Mouse (Mus musculus) colon, adult 2 months (tissue): ENCODE data around the gene Fcf1. TPM values are rescaled to one million over a fixed set of nuclear protein-coding genes. Genes with fewer than 3 reads are reported as not detected.

Experiments
- polyA plus RNA-seq: library from polyadenylated mRNA; depleted of rRNA; stranded (reverse); fragments of >200 nt; gene quantifications from 2 replicates; pipeline ENCODE4 v1.2.3, GENCODE M21; 2012; rRNA removed

Fcf1 gene
- 18.9 and 20.7 TPM in 2 replicates for polyA plus RNA-seq

GRCm38 (mm10) chr12:84970428-84971096 is at the start of gene Fcf1, which contains the start of gene Arel1:
Fcf1 (plus strand) TSS chr12:84970897.
Arel1 (minus strand) TSS chr12:84970900.

DNA sequence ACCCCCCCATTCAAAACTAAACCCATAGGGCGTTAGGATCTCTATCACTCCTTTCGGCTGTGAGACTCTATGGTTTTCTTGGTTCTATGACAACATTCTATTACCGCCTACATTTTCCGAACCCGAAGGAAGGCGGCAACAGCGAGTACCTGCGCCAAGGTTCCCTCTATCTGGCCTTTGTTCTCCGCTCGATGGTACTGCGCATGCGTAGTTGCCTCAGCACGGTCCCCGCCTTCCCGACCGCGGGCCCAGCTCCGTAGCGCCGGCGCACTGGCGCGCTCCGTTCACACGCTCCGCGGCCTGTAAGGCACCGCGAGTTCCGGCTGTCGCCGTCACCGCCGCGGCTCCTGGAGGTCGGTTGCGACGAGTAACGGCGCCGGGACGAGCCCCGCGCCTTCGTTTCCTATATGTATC is 25.4 kb downstream of the Fcf1 start, which contains the start of gene Ylpm1:
Gene Ylpm1 (plus strand): TSS at position 239 of the 414 bp plus-strand sequence.

Other genes with a start within 250 kb of the Fcf1 start
- gene Npc2, start 197.7 kb upstream of the Fcf1 start, polyA plus RNA-seq = 198 and 225 TPM in 2 replicates
- 33.6 and 40.2 TPM in 2 replicates for gene Isca2, start 197.6 kb upstream of the Fcf1 start, polyA plus RNA-seq
- gene Ltbp2, start 94.4 kb upstream of the Fcf1 start, polyA plus RNA-seq = 1.7 and 1.8 TPM in 2 replicates
- gene Arel1, start within 50 bp of the Fcf1 start, polyA plus RNA-seq = 20.9 and 26.8 TPM in 2 replicates
- gene Ylpm1, start 25.4 kb downstream of the Fcf1 start, polyA plus RNA-seq = 8.0 and 8.6 TPM in 2 replicates
- gene Prox2, start 139.9 kb downstream of the Fcf1 start, polyA plus RNA-seq = 1.3 and 1.6 TPM in 2 replicates
- gene Dlst, start 139.9 kb downstream of the Fcf1 start, polyA plus RNA-seq = 83.3 and 92.1 TPM in 2 replicates
- gene Rps6kl1, start 180.4 kb downstream of the Fcf1 start, polyA plus RNA-seq = 0.88 and 1.0 TPM in 2 replicates
- 0.88 and 1.3 TPM in 2 replicates for gene Pgf, start 206.9 kb downstream of the Fcf1 start, polyA plus RNA-seq
- gene Eif2b2, start 248.6 kb downstream of the Fcf1 start, polyA plus RNA-seq = 98.1 and 117 TPM in 2 replicates